Mouse (Mus musculus) regulatory T cell (primary cell): ENCODE results near the gene Ccdc9.

Experiments used
- in situ Hi-C: fragments of 300-600 bp; cut with MboI, MseI; formaldehyde crosslinking; loops from one replicate; pipeline ENCODE4 v1.15.1; 2025; ENCODE audit warnings: high pct_unique_total_duplicates

Gene Ccdc9

GRCm38 (mm10) chr7:16308555-16309317 is 22.1 kb upstream of the Ccdc9 start:
- in situ Hi-C loops, result loop anchor here (10.0 kb wide), 1 partner anchor 306 kb away; the partner anchor contains the start of gene Arhgap35

GRCm38 (mm10) chr7:16308093-16308492 is 21.5 kb upstream of the Ccdc9 start, which contains the start of gene Bbc3:
TSS of gene Bbc3 (plus strand) at chr7:16308393.
- in situ Hi-C loops, result loop anchor here (10.0 kb wide), 1 partner anchor 307 kb away; the partner anchor contains the start of gene Arhgap35

GRCm38 (mm10) chr7:16307141-16307540 is 20.5 kb upstream of the Ccdc9 start:
- in situ Hi-C loops, result loop anchor here (10.0 kb wide), 1 partner anchor 308 kb away; the partner anchor contains the start of gene Arhgap35

DNA sequence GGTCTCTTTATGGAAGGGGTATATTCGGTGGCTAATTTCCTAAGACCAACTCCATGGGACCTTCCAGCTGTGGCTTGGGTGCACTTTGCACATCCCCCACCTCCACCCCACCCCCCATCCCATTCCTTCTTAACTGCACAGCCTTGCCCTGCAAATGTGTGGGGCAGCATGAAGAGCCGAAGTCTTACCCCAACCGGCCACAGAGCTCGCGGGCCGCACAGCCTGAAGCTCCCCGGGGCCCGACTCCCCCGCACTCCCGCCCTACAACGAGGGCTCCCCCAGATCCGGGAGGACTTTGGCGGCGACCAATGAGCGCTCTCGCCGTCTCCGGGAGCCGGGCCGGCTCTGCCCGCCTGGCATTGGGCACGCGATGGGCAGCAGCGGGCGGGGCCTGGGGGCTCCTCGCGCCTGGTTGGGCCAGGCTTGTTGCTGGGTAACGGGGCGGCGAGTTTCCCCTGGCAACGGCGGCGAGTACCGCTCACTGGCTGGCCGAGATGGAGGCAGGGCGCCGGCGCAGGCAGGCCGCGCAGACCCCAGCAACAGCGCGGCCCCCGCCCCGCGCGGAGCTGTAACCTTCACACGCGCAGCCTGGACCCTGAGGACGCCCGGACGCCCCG is 12.9 kb upstream of the Ccdc9 start:
- in situ Hi-C loops, result loop anchor here (10.0 kb wide), 1 partner anchor 315 kb away; the partner anchor contains the start of gene Arhgap35

DNA sequence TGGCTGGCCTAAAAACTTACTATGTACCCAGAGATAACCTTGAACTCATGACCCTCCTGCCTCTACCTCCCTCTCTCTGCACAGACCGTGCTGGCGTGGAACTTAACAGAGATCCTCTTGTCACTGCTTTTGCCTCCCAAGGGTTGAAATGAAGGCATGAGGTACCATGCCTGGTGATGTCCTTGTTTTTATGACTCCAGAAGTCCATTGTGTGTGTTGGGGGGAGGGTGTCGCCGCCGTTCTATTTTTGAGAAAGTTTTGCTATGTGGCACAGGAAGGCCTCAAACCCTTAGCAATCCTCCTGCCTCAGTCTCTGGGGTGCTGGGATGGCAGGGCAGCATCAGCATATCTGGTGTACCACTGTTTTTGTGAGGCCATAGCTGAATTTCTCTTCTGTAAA is 12.3 kb upstream of the Ccdc9 start:
- in situ Hi-C loops, result no loop called here

DNA sequence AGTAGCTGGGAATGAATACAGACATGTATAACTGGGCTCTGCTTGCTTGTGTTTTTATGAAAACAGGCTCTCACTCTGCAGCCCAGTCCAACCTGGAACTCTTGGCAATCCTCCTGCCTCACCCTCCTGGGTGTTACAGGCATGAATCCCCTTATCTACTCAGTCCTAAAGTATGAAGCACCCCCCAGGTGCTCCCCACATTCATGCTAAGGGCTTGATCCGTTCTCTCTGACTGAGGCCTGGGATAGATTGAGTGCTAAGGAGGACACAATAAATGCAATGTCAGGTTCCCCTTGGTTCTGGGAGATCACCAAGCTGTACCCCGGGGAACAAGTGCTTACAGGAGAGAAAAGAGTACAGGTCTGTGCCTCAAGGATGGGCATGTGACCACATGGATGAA is 11.0 kb upstream of the Ccdc9 start:
- in situ Hi-C loops, result no loop called here

DNA sequence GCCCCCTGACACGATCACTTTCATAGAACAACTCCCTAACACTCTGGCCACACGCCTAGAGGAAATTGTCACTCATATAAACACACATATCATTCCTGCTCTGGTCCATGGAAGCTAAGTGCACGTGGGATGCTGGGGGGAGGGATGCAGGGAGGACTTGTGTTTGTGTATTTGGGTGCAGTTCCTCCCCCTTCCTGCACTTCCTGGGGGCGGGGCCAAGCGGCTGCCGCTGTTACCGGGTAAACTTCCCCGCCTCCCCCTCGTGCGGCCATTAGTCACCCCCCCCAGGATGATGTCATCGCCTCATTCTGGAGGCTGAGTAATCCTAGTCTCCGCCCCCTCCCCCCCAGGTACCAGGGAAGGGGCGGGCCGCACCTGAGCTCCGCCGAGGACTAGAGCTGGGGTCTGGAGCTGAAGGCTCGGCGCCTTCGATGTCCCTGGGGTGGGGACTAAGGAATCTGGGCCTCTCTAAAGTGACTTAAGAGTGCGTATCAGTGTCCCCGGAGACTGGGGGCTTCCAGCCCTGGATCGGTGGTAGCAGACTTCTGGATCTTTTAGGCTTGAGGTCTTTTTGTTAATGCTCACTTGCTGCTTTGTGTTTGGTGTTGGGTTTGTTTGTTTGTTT is 10.3 kb upstream of the Ccdc9 start:
- in situ Hi-C loops, result no loop called here

DNA sequence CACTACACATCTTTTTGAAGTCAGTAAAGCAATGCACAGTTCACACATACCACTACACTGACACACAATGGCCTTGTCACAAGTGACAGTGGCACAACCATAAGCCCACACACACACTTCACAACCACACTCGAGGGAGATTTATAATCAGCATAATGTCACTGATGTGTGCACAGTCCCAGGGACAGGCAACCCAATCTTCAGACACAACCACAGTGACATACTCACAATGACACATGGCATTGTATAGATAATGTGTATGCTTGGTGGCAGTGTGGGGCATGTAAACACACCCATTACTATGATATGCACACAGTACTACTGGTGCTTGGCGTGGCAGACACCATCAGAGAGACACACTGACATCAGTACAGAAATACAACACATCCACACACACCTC is 9.6 kb upstream of the Ccdc9 start:
- in situ Hi-C loops, result no loop called here

- in situ Hi-C loops, result no loop called here
Observed at GRCm38 (mm10) chr7:16295321-16295900, 8.8 kb upstream of the Ccdc9 start.

DNA sequence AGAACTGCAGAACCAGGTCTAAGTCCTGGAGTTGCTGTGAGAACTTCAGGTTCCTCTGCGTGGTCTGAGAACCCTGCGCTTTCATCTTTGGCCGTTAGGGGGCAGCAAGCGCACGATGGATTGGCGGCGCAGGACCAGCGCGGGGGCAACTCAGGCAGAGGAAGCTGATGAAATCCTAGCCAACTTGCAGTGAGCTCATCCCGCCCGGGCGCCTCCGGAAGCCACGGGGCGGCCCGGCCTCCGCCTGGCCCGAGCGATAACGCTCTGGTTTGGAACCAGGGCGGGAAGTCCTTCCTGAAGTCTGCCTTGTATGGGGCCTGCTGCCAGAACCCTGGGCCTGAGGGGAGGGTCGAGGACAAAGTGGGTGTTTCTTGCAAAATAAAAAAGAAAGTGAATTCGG is 8.2 kb upstream of the Ccdc9 start:
- in situ Hi-C loops, result loop anchor here (5.0 kb wide), 1 partner anchor 32 kb away; no protein-coding TSS in a partner anchor

DNA sequence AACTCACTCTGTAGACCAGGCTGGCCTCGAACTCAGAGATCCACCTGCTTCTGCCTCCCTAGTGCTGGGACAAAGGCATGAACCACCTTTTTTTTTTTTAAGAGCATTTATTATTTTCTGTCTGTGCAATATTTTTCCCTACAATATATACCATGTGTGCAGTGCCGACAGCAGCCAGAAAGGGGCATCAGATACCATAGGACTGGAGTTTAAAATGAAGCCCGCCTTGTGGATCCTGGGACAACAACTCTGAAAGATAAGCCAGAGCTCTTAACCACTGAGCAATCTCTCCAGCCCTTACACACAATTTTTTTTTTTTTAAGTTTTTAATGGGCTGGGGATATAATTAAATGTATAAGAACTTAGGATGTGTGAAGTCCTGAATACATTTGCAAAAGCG is 7.8 kb upstream of the Ccdc9 start:
- in situ Hi-C loops, result loop anchor here (5.0 kb wide), 1 partner anchor 33 kb away; no protein-coding TSS in a partner anchor

GRCm38 (mm10) chr7:16287791-16288190 is 1.2 kb upstream of the Ccdc9 start:
- in situ Hi-C loops, result no loop called here

- in situ Hi-C loops, result no loop called here
Observed at GRCm38 (mm10) chr7:16287016-16287415, 421 bp upstream of the Ccdc9 start.

GRCm38 (mm10) chr7:16285450-16286025 is 1.1 kb downstream of the Ccdc9 start:
- in situ Hi-C loops, result no loop called here

DNA sequence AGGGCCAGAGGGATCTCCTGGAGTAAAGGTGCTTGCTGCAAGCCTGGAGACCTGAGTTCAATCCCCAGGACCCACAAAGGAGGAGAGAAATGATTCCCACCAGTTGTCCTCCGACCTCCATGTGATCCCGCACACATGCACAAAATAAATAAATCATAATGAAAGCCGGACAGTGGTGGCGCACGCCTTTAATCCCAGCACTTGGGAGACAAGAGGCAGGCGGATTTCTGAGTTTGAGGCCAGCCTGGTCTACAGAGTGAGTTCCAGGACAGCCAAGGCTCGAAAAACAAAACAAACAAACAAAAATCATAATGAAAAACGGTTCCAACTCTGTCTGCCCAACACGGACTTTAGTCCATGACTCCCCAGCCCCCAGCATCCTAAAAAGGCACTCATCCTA is 1.7 kb downstream of the Ccdc9 start:
- in situ Hi-C loops, result no loop called here

- in situ Hi-C loops, result no loop called here
Observed at GRCm38 (mm10) chr7:16284001-16284400, 2.6 kb downstream of the Ccdc9 start.

GRCm38 (mm10) chr7:16282334-16282733 is 4.3 kb downstream of the Ccdc9 start:
- in situ Hi-C loops, result no loop called here

DNA sequence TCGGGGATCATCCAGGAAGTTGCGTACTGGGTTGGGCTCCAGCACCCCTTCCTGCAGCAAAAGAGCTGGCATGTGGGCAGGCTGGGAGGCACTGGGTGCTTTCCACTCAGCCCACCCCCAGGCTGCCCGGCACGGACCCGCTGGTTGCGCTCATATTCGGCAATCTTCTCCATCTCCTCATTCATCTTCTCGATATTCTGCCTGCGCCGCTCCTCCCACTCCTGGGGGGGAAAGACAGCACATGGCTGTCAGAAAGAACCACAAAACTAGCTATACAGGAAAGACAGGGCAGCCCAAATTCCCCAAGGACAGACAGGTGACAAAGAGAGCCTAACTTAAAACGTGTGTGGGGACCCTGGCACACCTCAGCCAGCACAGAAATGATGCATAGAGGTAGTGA is 5.9 kb downstream of the Ccdc9 start:
- in situ Hi-C loops, result no loop called here

- in situ Hi-C loops, result loop anchor here (5.0 kb wide), 1 partner anchor 83 kb away; no protein-coding TSS in a partner anchor
Observed at GRCm38 (mm10) chr7:16274922-16275890, 11.4 kb downstream of the Ccdc9 start.

DNA sequence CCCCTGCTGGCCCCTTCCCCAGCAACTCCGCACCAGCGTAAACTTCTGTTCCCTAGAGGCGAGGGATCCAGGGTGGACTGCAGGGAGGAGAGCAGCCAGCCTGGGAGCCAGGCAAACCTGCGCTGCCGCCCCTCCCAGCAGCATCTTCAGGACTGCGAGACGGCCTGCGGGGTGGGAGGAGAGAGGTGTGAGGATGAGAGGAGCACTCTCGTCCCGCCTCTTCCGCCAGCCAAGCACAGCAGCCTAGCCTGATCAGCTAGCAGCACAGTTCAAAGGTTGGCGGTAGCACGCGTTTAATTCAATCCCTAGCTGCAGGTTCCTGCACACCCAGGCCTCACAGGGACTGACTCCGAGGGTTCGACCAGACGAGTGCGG is 12.8 kb downstream of the Ccdc9 start:
- in situ Hi-C loops, result loop anchor here (5.0 kb wide), 1 partner anchor 81 kb away; no protein-coding TSS in a partner anchor
